Mouse (Mus musculus) adrenal gland, postnatal 25 days (tissue): ENCODE data around the gene Med14. TPM values are rescaled to one million over a fixed set of nuclear protein-coding genes. Genes with fewer than 3 reads are reported as not detected.

Experiments
- DNase-seq: peaks from one replicate; pipeline ENCODE4 v3.0.0; 2021; ENCODE audit warnings: mixed read lengths
- long read RNA-seq: library from polyadenylated mRNA; stranded (forward); transcript quantifications from one replicate; pipeline ENCODE4 v2.0.0, GENCODE M21; 2021
- total RNA-seq: library from RNA; stranded (reverse); gene quantifications from 2 replicates; pipeline ENCODE4 v1.2.3, GENCODE M21; 2021

Gene Med14
- total RNA-seq = 24.0 and 25.6 TPM in 2 replicates
- long read RNA-seq, partial matches to known transcripts = 4 of 7 reads
- long read RNA-seq, other reads (novel, unspliced or antisense) = 3 of 7 reads

- peak; percentile 84 for DNase-seq
Observed at GRCm38 (mm10) chrX:12761626-12762333, at the start of gene Med14. TSS of gene Med14 (minus strand) at chrX:12762073.

GRCm38 (mm10) chrX:12800559-12800958, 38.7 kb upstream of the Med14 start:
- DNase-seq = no peak

- DNase-seq = peak; percentile 7
Observed at GRCm38 (mm10) chrX:12794842-12795241, 33.0 kb upstream of the Med14 start.

GRCm38 (mm10) chrX:12791674-12792340, 29.9 kb upstream of the Med14 start:
- no peak for DNase-seq

GRCm38 (mm10) chrX:12773236-12773635, 11.4 kb upstream of the Med14 start:
- DNase-seq = no peak

- DNase-seq = no peak
Observed at GRCm38 (mm10) chrX:12771561-12771960, 9.7 kb upstream of the Med14 start.

- no peak for DNase-seq
Observed at GRCm38 (mm10) chrX:12768571-12768970, 6.7 kb upstream of the Med14 start.

- no peak for DNase-seq
Observed at GRCm38 (mm10) chrX:12766846-12767564, 5.1 kb upstream of the Med14 start.

GRCm38 (mm10) chrX:12763127-12763834, 1.4 kb upstream of the Med14 start:
- DNase-seq = no peak

- DNase-seq = no peak
Observed at GRCm38 (mm10) chrX:12762334-12763126, 657 bp upstream of the Med14 start.

GRCm38 (mm10) chrX:12761259-12761625, 631 bp downstream of the Med14 start:
- no peak for DNase-seq

- DNase-seq = no peak
Observed at GRCm38 (mm10) chrX:12760501-12760900, 1.4 kb downstream of the Med14 start.

- no peak for DNase-seq
Observed at GRCm38 (mm10) chrX:12759625-12760024, 2.2 kb downstream of the Med14 start.

- DNase-seq = no peak
Observed at GRCm38 (mm10) chrX:12747886-12748285, 14.0 kb downstream of the Med14 start.

GRCm38 (mm10) chrX:12746729-12747128, 15.1 kb downstream of the Med14 start:
- DNase-seq = no peak

GRCm38 (mm10) chrX:12740396-12740795, 21.5 kb downstream of the Med14 start:
- no peak for DNase-seq

- DNase-seq = no peak
Observed at GRCm38 (mm10) chrX:12716036-12716435, 45.8 kb downstream of the Med14 start.

- DNase-seq = no peak
Observed at GRCm38 (mm10) chrX:12713796-12714195, 48.1 kb downstream of the Med14 start.

GRCm38 (mm10) chrX:12686910-12687309, 75.0 kb downstream of the Med14 start:
- no peak for DNase-seq

GRCm38 (mm10) chrX:12686071-12686470, 75.8 kb downstream of the Med14 start:
- no peak for DNase-seq

GRCm38 (mm10) chrX:12677396-12677795, 84.5 kb downstream of the Med14 start:
- DNase-seq = peak; percentile 61
